Mouse (Mus musculus) layer of hippocampus, adult 2 months (tissue): Measurements from ENCODE around the gene Gm10570. TPM values are rescaled to one million over a fixed set of nuclear protein-coding genes. Genes with fewer than 3 reads are reported as not detected.

Source experiments
- DNase-seq, 2 experiments: peaks; one replicate each; pipeline ENCODE4 v3.0.0; 2022; ENCODE audit warnings: low spot score in 2 of 2
- H3K27ac ChIP-seq: fragments of 200-600 bp; 2 replicates; pipeline ENCODE4 v1.8.1; 2022
- H3K4me3 ChIP-seq: fragments of 200-600 bp; 2 replicates; pipeline ENCODE4 v1.8.1; 2022; ENCODE audit warnings: mild to moderate bottlenecking
- CTCF ChIP-seq: fragments of 200-600 bp; conservative IDR thresholded peaks from 2 replicates; pipeline ENCODE4 v1.8.1; 2022; ENCODE audit warnings: antibody characterized with exemption, mild to moderate bottlenecking, moderate library complexity
- long read RNA-seq, 2 experiments: library from polyadenylated mRNA; stranded (forward); transcript quantifications; one replicate each; pipeline ENCODE4 v2.0.0; 2021; ENCODE audit warnings: borderline mapping rate in 2 of 2
- total RNA-seq, 2 experiments: library from RNA; stranded (reverse); gene quantifications; 2 replicates each; pipeline ENCODE4 v1.2.3; 2021

The Gm10570 gene
- 1 to 10 TPM; 1.3 to 1.6 TPM for total RNA-seq
- long read RNA-seq, experiment 1 = 0 reads
- long read RNA-seq, experiment 2, partial matches to known transcripts = 0 of 1 reads
- long read RNA-seq, experiment 2, other reads (novel, unspliced or antisense) = 1 of 1 reads

DNA sequence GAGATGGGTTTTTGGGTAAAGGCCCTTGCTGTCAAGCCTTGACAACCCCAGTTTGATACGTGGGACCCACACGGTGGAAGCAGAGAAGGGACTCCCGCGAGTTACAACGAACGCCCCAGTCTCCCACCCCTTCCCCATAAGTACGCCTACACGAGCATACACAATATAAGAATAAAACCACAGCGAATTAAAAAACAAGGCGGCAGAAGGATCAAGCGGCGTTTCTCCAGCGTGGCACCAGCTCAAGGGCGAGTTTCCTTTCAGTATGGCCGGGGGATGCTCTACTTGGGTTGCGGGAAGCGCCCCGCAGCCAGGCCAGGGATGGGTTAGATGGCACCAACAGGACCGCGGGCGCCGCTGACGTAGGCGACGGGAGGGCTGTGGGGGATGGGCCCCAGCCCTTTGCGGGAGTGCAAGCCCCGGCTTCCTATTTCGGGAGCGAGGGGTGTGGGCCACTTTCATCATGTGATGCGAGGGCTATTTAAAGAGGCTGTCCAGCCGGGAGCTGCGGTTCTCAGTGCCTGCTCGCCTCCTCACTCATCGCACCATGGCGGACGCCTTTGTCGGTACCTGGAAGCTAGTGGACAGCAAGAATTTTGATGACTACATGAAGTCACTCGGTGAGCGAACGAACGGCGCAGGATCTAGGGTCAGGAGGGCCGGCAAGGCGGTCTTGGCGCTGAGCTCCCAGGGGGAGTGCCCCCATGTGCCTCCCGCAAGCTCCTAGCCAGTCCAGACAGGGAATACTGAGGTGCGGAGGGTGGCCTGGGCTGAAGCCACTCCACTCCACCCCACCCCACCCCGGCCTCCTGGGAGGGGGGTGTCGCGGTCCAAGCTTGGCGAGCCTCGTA, at the start of gene Gm10570, which contains the start of gene Fabp3:
Gene Gm10570, minus strand, starts transcription at position 444 of the 851 bp plus-strand sequence.
Gene Fabp3, plus strand, starts transcription at position 365 of the 851 bp plus-strand sequence.
- peak within 1 kb of the TSS; percentile 87 for H3K27ac ChIP-seq
- TF ChIP-seq CTCF = no peak
- DNase-seq = peak; percentile 72 to 74
- H3K4me3 ChIP-seq = peak within 1 kb of the TSS; percentile 54

DNA sequence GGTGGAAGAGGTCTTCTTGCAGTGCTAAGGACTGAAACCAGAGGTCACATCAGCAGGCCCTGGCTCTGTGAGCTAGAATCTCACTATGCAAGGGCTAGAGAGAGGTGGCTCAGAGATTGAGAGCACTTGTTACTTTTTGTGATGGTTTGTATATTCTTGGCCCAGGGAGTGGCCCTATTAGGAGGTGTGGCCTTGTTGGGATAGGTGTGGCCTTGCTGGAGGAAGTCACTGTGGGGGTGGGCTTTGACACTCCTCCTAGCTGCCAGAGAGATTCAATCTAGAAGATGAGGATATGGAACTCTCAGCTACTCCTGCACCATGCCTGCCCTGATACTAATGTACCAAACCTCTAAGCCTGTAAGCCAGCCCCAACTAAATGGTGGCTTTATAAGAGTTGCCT, 49.5 kb upstream of the Gm10570 start:
- no peak overlapping the region for H3K4me3 ChIP-seq
- no peak for TF ChIP-seq CTCF
- no peak overlapping the region for H3K27ac ChIP-seq
- DNase-seq = no peak

DNA sequence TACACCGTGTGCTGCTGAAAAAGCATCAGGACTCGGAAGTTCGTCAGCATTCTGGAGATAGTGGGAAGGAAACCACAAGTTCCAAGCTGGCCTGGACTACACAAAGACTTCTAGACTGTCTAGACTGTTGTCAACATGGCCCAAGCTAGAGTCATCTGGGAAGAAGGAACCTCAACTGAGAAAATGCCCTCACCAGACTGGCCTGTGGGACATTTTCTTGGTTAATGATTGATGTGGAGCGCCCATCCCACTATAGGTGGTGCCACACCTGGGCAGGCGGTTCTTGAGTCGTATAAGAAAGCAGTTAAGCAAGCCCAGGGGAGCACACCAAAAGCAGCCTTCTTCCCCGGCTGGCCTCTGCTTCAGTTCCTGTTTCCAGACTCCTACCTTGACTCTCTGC, 44.1 kb upstream of the Gm10570 start:
- TF ChIP-seq CTCF = no peak
- Histone ChIP-seq H3K4me3 (no peak overlapping the region), H3K27ac (no peak overlapping the region)
- no peak for DNase-seq

DNA sequence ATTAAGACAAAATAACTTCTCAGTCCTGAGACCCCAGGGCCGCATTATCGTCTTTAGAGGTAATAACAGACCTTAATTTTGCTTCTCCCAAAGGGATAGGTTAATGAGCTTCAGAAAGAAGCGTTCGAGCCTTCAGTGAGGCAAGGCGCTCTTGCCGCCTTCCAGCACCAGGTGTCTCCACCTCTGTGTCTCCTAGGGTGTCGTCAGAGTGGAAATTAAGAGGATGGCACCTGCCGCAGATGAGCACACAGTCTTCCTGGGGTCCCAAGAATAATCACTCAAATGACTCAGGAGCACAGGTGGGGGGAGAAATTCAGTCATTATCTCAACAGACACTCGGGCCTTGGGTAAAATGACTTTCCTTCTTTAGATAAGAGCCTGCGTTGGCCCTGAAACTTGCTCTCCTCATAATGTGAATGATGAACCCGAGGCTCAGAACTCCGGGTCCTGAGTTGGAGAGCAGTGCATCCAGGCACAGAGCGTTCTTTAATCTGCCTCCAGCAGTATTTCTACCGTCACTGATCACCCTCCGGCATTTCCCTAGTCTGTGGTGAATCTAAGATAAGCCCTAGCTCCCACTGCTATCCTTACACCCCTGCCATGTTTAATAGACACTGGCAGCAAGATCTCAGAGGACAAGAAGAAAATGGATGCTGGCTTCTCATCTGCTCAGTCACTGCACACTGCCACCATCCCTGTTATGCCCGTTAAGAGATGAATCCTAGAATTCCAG, 42.4 kb upstream of the Gm10570 start:
- Histone ChIP-seq H3K4me3 (no peak overlapping the region), H3K27ac (no peak overlapping the region)
- TF ChIP-seq CTCF = 0 out of 2 replicates have a peak, but pooled peaks have one; percentile 7
- DNase-seq = no peak

DNA sequence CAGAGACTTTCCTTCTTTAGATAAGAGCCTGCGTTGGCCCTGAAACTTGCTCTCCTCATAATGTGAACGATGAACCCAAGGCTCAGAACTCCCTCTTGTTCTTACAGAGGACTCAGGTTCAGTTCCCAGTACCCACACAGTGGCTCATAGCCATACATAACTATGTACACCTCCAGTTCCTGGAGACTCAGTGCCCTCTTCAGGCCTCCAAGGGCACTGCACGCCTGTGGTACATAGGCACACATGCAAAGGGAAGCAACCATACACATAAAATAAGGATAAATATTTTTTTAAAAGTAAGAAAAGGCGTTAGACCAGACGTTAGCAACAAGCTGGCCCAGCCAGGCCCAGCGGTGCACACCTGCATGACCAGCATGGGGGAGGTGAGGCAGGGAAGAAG, 41.2 kb upstream of the Gm10570 start:
- no peak overlapping the region for H3K4me3 ChIP-seq

DNA sequence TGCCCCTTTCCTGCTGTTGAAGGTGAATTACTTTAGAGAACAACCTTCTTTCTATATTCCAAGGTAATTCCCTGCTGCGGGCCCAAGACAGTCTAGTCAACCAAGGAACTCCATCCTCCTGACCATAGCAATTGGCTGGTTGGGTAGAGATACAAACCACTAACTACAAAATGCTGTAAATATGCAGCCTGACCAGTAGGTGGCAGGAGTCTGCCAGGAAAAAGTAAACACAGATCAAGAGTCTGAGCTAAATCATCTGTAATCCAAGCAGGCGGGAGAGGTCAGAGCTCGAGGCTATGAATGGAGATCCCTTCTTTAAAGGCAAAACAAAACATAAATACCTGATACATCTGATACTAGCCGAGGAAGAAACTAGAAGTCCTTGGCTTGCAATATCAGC, 33.2 kb upstream of the Gm10570 start:
- peak; percentile 94 for TF ChIP-seq CTCF
- H3K27ac ChIP-seq = no peak overlapping the region
- DNase-seq = peak; percentile 55 to 70
- H3K4me3 ChIP-seq = no peak overlapping the region

More for the DNA sequence above, 41.2 kb upstream of the Gm10570 start:
- TF ChIP-seq CTCF = peak; percentile 62
- DNase-seq = no peak
- H3K27ac ChIP-seq = no peak overlapping the region

DNA sequence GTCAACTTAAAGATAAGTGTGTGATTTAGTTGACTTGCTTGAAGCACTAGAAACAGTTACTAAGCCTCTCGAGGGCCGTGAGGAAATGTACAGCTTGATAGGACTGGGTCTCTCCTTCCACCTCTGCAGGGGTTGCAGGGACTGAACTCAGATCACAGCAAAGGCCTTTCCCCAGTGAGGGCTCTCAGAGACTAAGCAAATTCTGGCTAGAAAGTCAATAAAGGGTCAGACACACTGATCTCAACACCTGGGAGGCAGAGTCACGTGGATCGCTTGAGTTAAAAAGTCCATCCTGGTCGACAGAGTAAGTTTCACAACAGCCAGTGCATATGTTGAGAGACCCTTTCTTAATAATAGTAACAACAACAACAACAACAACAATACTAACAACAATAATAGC, 27.4 kb upstream of the Gm10570 start:
- Histone ChIP-seq H3K4me3 (no peak overlapping the region), H3K27ac (no peak overlapping the region)
- no peak for TF ChIP-seq CTCF
- DNase-seq = no peak

DNA sequence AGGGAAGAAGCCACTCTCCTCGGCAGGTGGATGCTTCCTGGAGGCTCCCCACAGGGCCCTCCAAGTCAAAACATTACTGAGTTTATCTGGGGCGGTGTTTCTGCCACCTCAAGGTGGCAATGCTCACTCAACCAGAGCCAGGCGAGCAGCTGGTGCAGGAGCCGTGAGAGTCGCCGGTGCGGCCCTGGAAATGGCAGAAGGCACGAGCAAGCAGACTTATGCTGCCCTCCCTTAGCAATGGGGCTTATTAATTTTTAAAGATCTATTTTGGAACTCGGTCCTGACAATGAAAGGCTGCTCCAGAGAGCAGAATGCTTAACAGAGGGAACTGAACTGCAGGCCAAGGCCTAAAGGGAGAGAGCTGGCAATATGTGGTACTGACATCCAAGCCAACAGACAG, 18.9 kb upstream of the Gm10570 start:
- no peak for DNase-seq
- Histone ChIP-seq H3K4me3 (no peak overlapping the region), H3K27ac (peak overlapping the region; percentile 74)
- TF ChIP-seq CTCF = no peak

DNA sequence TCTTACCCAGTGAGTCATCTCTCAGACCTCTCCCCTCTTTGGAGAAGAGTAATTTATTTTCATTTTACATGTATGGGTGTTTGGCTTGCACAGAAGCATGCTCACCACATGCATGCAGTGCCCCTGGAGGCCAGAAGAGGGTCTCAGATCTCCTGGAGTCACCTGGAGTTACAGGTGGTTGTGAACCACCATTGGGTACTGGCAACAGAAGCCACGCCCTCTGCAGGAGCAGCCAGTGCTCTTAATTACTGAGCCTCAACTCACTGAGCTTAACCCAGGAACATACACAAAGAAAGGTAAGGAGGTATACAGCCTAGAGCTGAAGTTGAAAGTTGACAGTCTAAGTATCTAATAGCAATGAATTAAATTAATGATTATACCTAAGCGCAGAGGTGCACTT, 17.0 kb upstream of the Gm10570 start:
- TF ChIP-seq CTCF = no peak
- no peak for DNase-seq
- H3K4me3 ChIP-seq = no peak overlapping the region
- no peak overlapping the region; the same call in 1 of the 2 replicates for H3K27ac ChIP-seq

DNA sequence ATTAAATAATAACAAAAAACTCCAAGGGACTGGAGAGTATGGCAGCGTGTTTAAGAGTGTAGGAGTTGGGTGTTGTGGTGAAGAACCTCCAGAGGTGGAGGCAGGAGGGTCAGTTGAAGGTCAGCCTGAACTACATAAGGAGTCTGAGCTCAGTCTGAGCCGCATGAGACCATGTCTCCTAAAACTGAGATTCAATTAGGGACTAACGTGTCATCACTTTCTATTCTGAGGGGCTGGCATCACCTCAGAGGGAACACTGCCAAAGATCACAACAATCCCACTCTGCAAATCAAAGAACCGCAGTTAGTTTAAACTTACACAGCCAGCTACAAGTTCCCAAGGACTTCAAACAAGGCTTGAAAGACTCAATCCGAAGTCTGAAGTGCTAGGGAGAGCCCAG, 15.1 kb upstream of the Gm10570 start:
- TF ChIP-seq CTCF = no peak
- H3K4me3 ChIP-seq = no peak overlapping the region
- DNase-seq = no peak
- peak overlapping the region; percentile 64 for H3K27ac ChIP-seq

DNA sequence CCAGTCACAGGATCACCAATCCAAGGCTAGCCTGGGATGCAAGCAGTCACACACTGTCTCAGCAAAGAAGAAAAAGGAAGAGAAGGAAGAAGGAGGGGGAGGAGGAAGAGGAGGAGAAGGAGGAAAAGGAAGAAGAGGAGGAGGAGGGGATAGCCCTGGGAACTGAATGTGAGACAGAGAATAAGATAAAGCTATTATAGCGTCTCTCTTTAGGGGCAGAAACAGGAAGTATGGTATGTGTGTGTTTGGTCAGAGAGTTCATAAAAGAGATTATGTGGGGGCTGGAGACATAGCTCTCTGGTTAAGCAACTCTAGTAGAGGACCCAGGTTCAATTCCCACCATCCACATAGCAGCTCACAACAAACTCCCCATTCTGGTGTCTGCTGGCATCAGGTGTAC, 14.7 kb upstream of the Gm10570 start:
- DNase-seq = no peak
- Histone ChIP-seq H3K4me3 (no peak overlapping the region), H3K27ac (0 out of 2 replicates have a peak overlapping the region, but pooled peaks have one; percentile 64)
- TF ChIP-seq CTCF = no peak

DNA sequence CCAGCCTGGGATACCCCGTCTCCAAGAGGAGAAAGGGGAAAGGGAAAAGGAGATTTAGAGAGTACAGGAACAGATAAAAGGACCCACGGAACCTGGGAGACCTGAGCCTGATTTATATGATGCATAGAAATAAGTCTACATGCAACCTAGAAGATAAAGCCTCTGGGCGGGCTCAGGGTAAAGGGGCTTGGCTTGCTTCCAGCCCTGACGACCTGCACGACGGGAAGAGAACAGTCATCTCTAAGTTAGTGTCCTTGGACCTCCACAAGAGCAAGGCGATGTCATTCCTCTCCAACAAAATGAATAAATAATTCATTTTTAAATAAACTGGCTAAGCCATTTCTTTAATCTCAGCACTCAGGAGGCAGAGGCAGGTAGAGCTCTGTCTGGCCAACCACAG, 14.1 kb upstream of the Gm10570 start:
- Histone ChIP-seq H3K27ac (no peak overlapping the region), H3K4me3 (no peak overlapping the region)
- no peak for DNase-seq
- no peak for TF ChIP-seq CTCF

DNA sequence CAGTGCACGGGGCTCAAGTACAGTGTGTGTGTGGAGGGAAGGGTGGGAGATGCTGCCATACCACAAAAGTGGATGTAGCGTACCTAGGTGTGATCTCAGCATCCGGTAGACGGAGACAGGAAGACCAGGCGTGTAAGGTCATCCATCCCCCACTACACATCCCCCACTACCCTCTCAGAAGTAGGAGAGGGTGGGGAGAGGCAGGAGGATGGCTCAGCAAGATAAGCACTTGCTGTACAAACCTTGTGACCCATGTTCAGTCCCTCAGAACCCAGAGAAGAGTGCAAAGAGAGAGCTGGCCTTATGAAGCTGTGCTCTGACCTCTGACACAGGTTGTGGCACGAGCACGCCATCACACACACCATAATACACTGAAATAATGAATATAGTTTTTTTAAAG, 13.2 kb upstream of the Gm10570 start:
- TF ChIP-seq CTCF = no peak
- no peak overlapping the region for H3K4me3 ChIP-seq
- H3K27ac ChIP-seq = no peak overlapping the region
- no peak for DNase-seq

DNA sequence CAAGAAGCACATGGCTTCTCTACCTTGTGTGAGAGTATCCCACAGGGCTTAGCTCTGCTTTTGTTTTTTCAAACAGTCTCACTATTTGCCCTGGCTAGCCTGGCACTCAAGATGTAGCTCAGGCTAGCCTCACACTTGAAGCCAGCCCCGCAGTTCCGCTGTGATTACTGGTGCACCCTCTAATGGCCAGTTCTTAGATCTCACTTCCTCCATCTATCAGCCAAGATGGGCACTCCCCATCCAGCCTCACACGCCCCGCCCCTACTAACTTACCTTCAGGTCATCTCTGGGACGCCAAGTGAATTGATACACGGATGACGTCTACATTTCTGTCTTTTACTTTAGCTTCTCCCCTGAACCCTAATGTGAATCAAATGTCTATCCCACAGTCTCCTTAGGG, 11.1 kb upstream of the Gm10570 start:
- no peak overlapping the region for H3K27ac ChIP-seq
- no peak for DNase-seq
- no peak overlapping the region for H3K4me3 ChIP-seq
- TF ChIP-seq CTCF = peak; percentile 31
